ENCODE assay signal across 10 mouse cellular contexts in genomic region chr11:88145214-88146006, GRCm38 (mm10). TPM values are rescaled to one million over a fixed set of nuclear protein-coding genes. Genes with fewer than 3 reads are reported as not detected.
A peak's percentile ranks its signal among the peaks of the same experiment; 100 is the strongest.
DNase-seq lines count a peak whose midpoint lies in the region; ATAC-seq and TF ChIP-seq lines count a peak whose summit lies in the region.
"Had no signal": no experiment of that assay in that cellular context is flagged by ENCODE, and none has a peak within 500 bp of the region (broad histone marks: within the 10 kb centered on the region; RNA-seq: fewer than 3 reads in every experiment).

No protein-coding gene starts in this region.

- no peak for ATAC-seq in heart, embryonic 13.5 days (ENCODE audit: extremely low read depth, insufficient number of reproducible peaks, low FRiP score, low TSS enrichment)
- peak; percentile 82 for ATAC-seq in G1E (ENCODE audit: extremely low read depth, insufficient number of reproducible peaks, low FRiP score, poor library complexity, severe bottlenecking)
- ATAC-seq in limb, embryonic 13.5 days (ENCODE audit: low FRiP score, low read depth) = no peak
- ATAC-seq in neural tube, embryonic 15.5 days (ENCODE audit: low FRiP score) = no peak
- ATAC-seq: Patski had no signal

- no peak overlapping the region for H3K4me2 ChIP-seq in heart, embryonic 13.5 days
- no peak overlapping the region for H3K4me2 ChIP-seq in limb, embryonic 13.5 days (replicated peaks)
- no peak overlapping the region for H3K4me2 ChIP-seq in neural tube, embryonic 15.5 days

- intact Hi-C loops in left cerebral cortex, postnatal 14 days (cut with DNase I) = no loop called here

- 49% methylated on average over 13 of the region's 13 CpGs for WGBS in heart, embryonic 13.5 days
- 85% methylated on average over 13 of the region's 13 CpGs for WGBS in limb, embryonic 13.5 days
- 84% methylated on average over 13 of the region's 13 CpGs for WGBS in neural tube, embryonic 15.5 days

- DNase-seq in heart, adult 18-20 months = no peak
- peak; percentile 84 for DNase-seq in G1E (ENCODE audit: low spot score)
- DNase-seq in gastrocnemius, adult 8-10 months (ENCODE audit: low spot score in 2 of 2) = no peak
- no peak for DNase-seq in left cerebral cortex, postnatal 14 days (ENCODE audit: low spot score in 2 of 2)
- DNase-seq in layer of hippocampus, adult 9-10 months (ENCODE audit: low spot score) = no peak
- DNase-seq: kidney, postnatal 4 days had no signal

- no peak overlapping the region for H3K4me3 ChIP-seq in heart, embryonic 13.5 days
- H3K4me3 ChIP-seq in G1E (ENCODE audit: low read depth, low read length) = peak overlapping the region; percentile 44; the same call in 1 of the 2 replicates
- H3K4me3 ChIP-seq in limb, embryonic 13.5 days = no peak overlapping the region
- no peak overlapping the region for H3K4me3 ChIP-seq in neural tube, embryonic 15.5 days (replicated peaks)

- no peaks in the 10 kb centered on the region for H3K27me3 ChIP-seq in heart, embryonic 13.5 days (replicated peaks)
- H3K27me3 ChIP-seq in G1E (ENCODE audit: insufficient read depth, low read length) = peaks cover 14% of the 10 kb centered on the region; the same call in 1 of the 2 replicates
- H3K27me3 ChIP-seq in limb, embryonic 13.5 days = no peaks in the 10 kb centered on the region
- no peaks in the 10 kb centered on the region for H3K27me3 ChIP-seq in neural tube, embryonic 15.5 days (replicated peaks)
- H3K27me3 ChIP-seq: Patski had no signal

- H3K36me3 ChIP-seq in heart, embryonic 13.5 days = peaks cover 5% of the 10 kb centered on the region; the same call in 1 of the 2 replicates
- peaks cover 6% of the 10 kb centered on the region for H3K36me3 ChIP-seq in G1E (replicated peaks)
- H3K36me3 ChIP-seq in limb, embryonic 13.5 days = peaks cover 8% of the 10 kb centered on the region
- no peaks in the 10 kb centered on the region for H3K36me3 ChIP-seq in neural tube, embryonic 15.5 days

- H3K9ac ChIP-seq in heart, embryonic 13.5 days = no peak overlapping the region; the same call in 1 of the 2 replicates
- no peak overlapping the region for H3K9ac ChIP-seq in limb, embryonic 13.5 days
- H3K9ac ChIP-seq in neural tube, embryonic 15.5 days (replicated peaks) = no peak overlapping the region

- H3K27ac ChIP-seq in heart, embryonic 13.5 days (replicated peaks) = peak overlapping the region; percentile 92; the same call in 1 of the 2 replicates
- H3K27ac ChIP-seq in limb, embryonic 13.5 days = peak overlapping the region; percentile 45; the same call in 1 of the 2 replicates
- H3K27ac ChIP-seq in neural tube, embryonic 15.5 days (replicated peaks) = peak overlapping the region; percentile 45

- TF ChIP-seq CTCF in G1E (IDR thresholded peaks at IDR 0.05; ENCODE audit: low read depth, low read length) = no peak

- no peaks in the 10 kb centered on the region for H3K9me3 ChIP-seq in heart, embryonic 13.5 days
- 0 out of 2 replicates have a peak, but pooled peaks cover 4% of the 10 kb centered on the region for H3K9me3 ChIP-seq in G1E (replicated peaks)
- H3K9me3 ChIP-seq in limb, embryonic 13.5 days = 0 out of 2 replicates have a peak, but pooled peaks cover 5% of the 10 kb centered on the region
- H3K9me3 ChIP-seq in neural tube, embryonic 15.5 days (replicated peaks) = no peaks in the 10 kb centered on the region

- H3K4me1 ChIP-seq in heart, embryonic 13.5 days = peaks cover 66% of the 10 kb centered on the region
- H3K4me1 ChIP-seq in G1E (ENCODE audit: insufficient read depth, low read depth, low read length) = peaks cover 90% of the 10 kb centered on the region
- peaks cover 57% of the 10 kb centered on the region for H3K4me1 ChIP-seq in limb, embryonic 13.5 days
- peaks cover 44% of the 10 kb centered on the region for H3K4me1 ChIP-seq in neural tube, embryonic 15.5 days

RNA-seq across cellular contexts. Expression of gene Cuedc1, which starts 47.6 kb away (rescaled TPM):
- 16.8 and 18.1 TPM in 2 replicates for polyA plus RNA-seq in heart, embryonic 13.5 days (2015; fragmentation: Nextera tagmentation; extraction: Ambion mirVana)
- 10 to 100 TPM; 40.0 to 43.8 TPM for total RNA-seq in heart, adult 18-20 months (2021)
- total RNA-seq in G1E (2014; fragmentation: Nextera tagmentation) = 29.2 and 36.4 TPM in 2 replicates
- total RNA-seq in G1E (2017) = 16.7 and 18.9 TPM in 2 replicates
- polyA plus RNA-seq in G1E (2012) = 29.6 and 31.7 TPM in 2 replicates
- polyA plus RNA-seq in limb, embryonic 13.5 days (2015; fragmentation: Nextera tagmentation; extraction: Ambion mirVana) = 37.2 and 37.7 TPM in 2 replicates
- 40.6 and 49.0 TPM in 2 replicates for polyA plus RNA-seq in neural tube, embryonic 15.5 days (2015; fragmentation: Nextera tagmentation; extraction: Ambion mirVana)
- 100 to 1,000 TPM; 108 to 156 (median 116) TPM for total RNA-seq in gastrocnemius, adult 8-10 months (2022)
- 10 to 100 TPM; 28.2 TPM for total RNA-seq in left cerebral cortex, postnatal 14 days (2021)

RNA-seq across cellular contexts. Expression of gene Mrps23, which starts 58.8 kb away (rescaled TPM):
- polyA plus RNA-seq in heart, embryonic 13.5 days (2015; fragmentation: Nextera tagmentation; extraction: Ambion mirVana) = 76.0 and 82.1 TPM in 2 replicates
- total RNA-seq in heart, adult 18-20 months (2021) = 100 to 1,000 TPM; 327 to 375 TPM
- total RNA-seq in G1E (2014; fragmentation: Nextera tagmentation) (41.2 and 68.7 TPM in 2 replicates), G1E (2017) (89.7 and 106 TPM in 2 replicates)
- 238 and 268 TPM in 2 replicates for polyA plus RNA-seq in G1E (2012)
- polyA plus RNA-seq in limb, embryonic 13.5 days (2015; fragmentation: Nextera tagmentation; extraction: Ambion mirVana) = 54.8 and 55.5 TPM in 2 replicates
- polyA plus RNA-seq in neural tube, embryonic 15.5 days (2015; fragmentation: Nextera tagmentation; extraction: Ambion mirVana) = 64.9 and 66.2 TPM in 2 replicates
- total RNA-seq in gastrocnemius, adult 8-10 months (2022) = 100 to 1,000 TPM; 119 to 149 (median 140) TPM
- 10 to 100 TPM; 68.6 to 75.4 TPM for total RNA-seq in left cerebral cortex, postnatal 14 days (2021)
